Mouse (Mus musculus) gastrocnemius, postnatal 36 days (tissue): ENCODE data around the gene Tbc1d2. TPM values are rescaled to one million over a fixed set of nuclear protein-coding genes. Genes with fewer than 3 reads are reported as not detected.
A peak's percentile ranks its signal among the peaks of the same experiment; 100 is the strongest.

Experiments
- DNase-seq, 2 experiments: peaks; one replicate each; pipeline ENCODE4 v3.0.0; 2022
- intact Hi-C: fragments of 180-260 bp; cut with DNase I; formaldehyde crosslinking; loops from one replicate; pipeline ENCODE4 v1.15.1; 2025
- long read RNA-seq, 2 experiments: library from polyadenylated mRNA; stranded (forward); transcript quantifications; one replicate each; pipeline ENCODE4 v2.0.0; 2021
- total RNA-seq, 2 experiments: library from RNA; stranded (reverse); gene quantifications; 2 replicates each; pipeline ENCODE4 v1.2.3; 2021

Tbc1d2 gene
- total RNA-seq: under 1 TPM; 0.72 to 0.77 TPM
- long read RNA-seq, experiment 1: 0 reads
- long read RNA-seq, experiment 2: 0 reads

GRCm38 (mm10) chr4:46650086-46650753 lies at the start of gene Tbc1d2:
Gene Tbc1d2 (minus strand): TSS chr4:46650209.
- peak; percentile 88 to 96 for DNase-seq
- intact Hi-C loops: loop anchor here (5.0 kb wide), 1 partner anchor 148 kb away; no protein-coding TSS in a partner anchor

- DNase-seq: no peak
These were observed 46.5 kb upstream of the Tbc1d2 start for GRCm38 (mm10) chr4:46696467-46696866.

GRCm38 (mm10) chr4:46690565-46690964 lies 40.6 kb upstream of the Tbc1d2 start:
- no peak for DNase-seq
- intact Hi-C loops: loop anchor here (5.0 kb wide), 1 partner anchor 142 kb away; no protein-coding TSS in a partner anchor

More at GRCm38 (mm10) chr4:46696467-46696866, 46.5 kb upstream of the Tbc1d2 start:
- intact Hi-C loops: no loop called here

GRCm38 (mm10) chr4:46690023-46690420 lies 40.0 kb upstream of the Tbc1d2 start:
- DNase-seq: no peak
- intact Hi-C loops: loop anchor here (5.0 kb wide), 1 partner anchor 142 kb away; no protein-coding TSS in a partner anchor

- intact Hi-C loops: loop anchor here (2.0 to 5.0 kb wide), 3 partner anchors 143 to 348 kb away; no protein-coding TSS in a partner anchor
- peak; percentile 36 to 49 for DNase-seq
These were observed 39.5 kb upstream of the Tbc1d2 start for GRCm38 (mm10) chr4:46689397-46690022.

GRCm38 (mm10) chr4:46688213-46688832 lies 38.3 kb upstream of the Tbc1d2 start:
- no peak for DNase-seq
- intact Hi-C loops: loop anchor here (2.0 to 5.0 kb wide), 2 partner anchors 332 to 349 kb away; no protein-coding TSS in a partner anchor

- DNase-seq: no peak
- intact Hi-C loops: no loop called here
These were observed 34.2 kb upstream of the Tbc1d2 start for GRCm38 (mm10) chr4:46684160-46684559.

GRCm38 (mm10) chr4:46676646-46677045 lies 26.6 kb upstream of the Tbc1d2 start:
- no peak for DNase-seq
- intact Hi-C loops: no loop called here

GRCm38 (mm10) chr4:46675992-46676391 lies 26.0 kb upstream of the Tbc1d2 start:
- DNase-seq: no peak
- intact Hi-C loops: no loop called here

GRCm38 (mm10) chr4:46675272-46675785 lies 25.3 kb upstream of the Tbc1d2 start:
- intact Hi-C loops: no loop called here
- DNase-seq: no peak

GRCm38 (mm10) chr4:46668620-46669019 lies 18.6 kb upstream of the Tbc1d2 start:
- intact Hi-C loops: no loop called here

GRCm38 (mm10) chr4:46666420-46666819 lies 16.4 kb upstream of the Tbc1d2 start:
- intact Hi-C loops: no loop called here
- no peak for DNase-seq

More at GRCm38 (mm10) chr4:46668620-46669019, 18.6 kb upstream of the Tbc1d2 start:
- DNase-seq: no peak

- intact Hi-C loops: no loop called here
- no peak for DNase-seq
These were observed 15.4 kb upstream of the Tbc1d2 start for GRCm38 (mm10) chr4:46665371-46665774.

- intact Hi-C loops: no loop called here
- peak in 1 of 2 experiments; percentile 28 for DNase-seq
These were observed 14.4 kb upstream of the Tbc1d2 start for GRCm38 (mm10) chr4:46664123-46665009.

GRCm38 (mm10) chr4:46661433-46661832 lies 11.4 kb upstream of the Tbc1d2 start:
- no peak for DNase-seq
- intact Hi-C loops: no loop called here

GRCm38 (mm10) chr4:46658946-46659345 lies 8.9 kb upstream of the Tbc1d2 start:
- DNase-seq: no peak
- intact Hi-C loops: loop anchor here (2.0 kb wide), 1 partner anchor 46 kb away; no protein-coding TSS in a partner anchor

GRCm38 (mm10) chr4:46657116-46657515 lies 7.1 kb upstream of the Tbc1d2 start:
- intact Hi-C loops: no loop called here
- peak in 1 of 2 experiments; percentile 54 for DNase-seq

GRCm38 (mm10) chr4:46655956-46656355 lies 5.9 kb upstream of the Tbc1d2 start:
- no peak for DNase-seq
- intact Hi-C loops: no loop called here

GRCm38 (mm10) chr4:46655298-46655697 lies 5.3 kb upstream of the Tbc1d2 start:
- DNase-seq: no peak
- intact Hi-C loops: no loop called here

GRCm38 (mm10) chr4:46649161-46649560 lies 848 bp downstream of the Tbc1d2 start:
- intact Hi-C loops: no loop called here

More at GRCm38 (mm10) chr4:46649161-46649560, 848 bp downstream of the Tbc1d2 start:
- no peak for DNase-seq
